Mouse (Mus musculus) spleen, adult 2 months (tissue): Measurements from ENCODE around the gene Mdfi.

Experiments used
- CTCF ChIP-seq: fragments of 200-500 bp; IDR thresholded peaks from 2 replicates; pipeline ENCODE4 v1.5.1; 2011; ENCODE audit warnings: mild to moderate bottlenecking, inconsistent platforms; ENCODE audit not compliant: insufficient read depth, insufficient read length, insufficient replicate concordance; ENCODE audit errors: extremely low read depth
- POLR2A ChIP-seq: fragments of 200-500 bp; IDR thresholded peaks from 2 replicates; pipeline ENCODE4 v1.6.1; 2011; ENCODE audit warnings: low read depth, low read length, inconsistent platforms

GRCm38 (mm10) chr17:47843465-47843864 lies 9.0 kb upstream of the Mdfi start:
- TF ChIP-seq CTCF, result no peak
- no peak for TF ChIP-seq POLR2A
